Mouse (Mus musculus): ENCODE results near the gene Tex50. TPM values are rescaled to one million over a fixed set of nuclear protein-coding genes. Genes with fewer than 3 reads are reported as not detected.
"Not testable (repeated sequence)": the region's sequence is repeated elsewhere in the genome, so short reads cannot be mapped to it uniquely, and the experiment has no call there.

Gene Tex50
- total RNA-seq, 2 experiments from 2014 or later = not detected

DNA sequence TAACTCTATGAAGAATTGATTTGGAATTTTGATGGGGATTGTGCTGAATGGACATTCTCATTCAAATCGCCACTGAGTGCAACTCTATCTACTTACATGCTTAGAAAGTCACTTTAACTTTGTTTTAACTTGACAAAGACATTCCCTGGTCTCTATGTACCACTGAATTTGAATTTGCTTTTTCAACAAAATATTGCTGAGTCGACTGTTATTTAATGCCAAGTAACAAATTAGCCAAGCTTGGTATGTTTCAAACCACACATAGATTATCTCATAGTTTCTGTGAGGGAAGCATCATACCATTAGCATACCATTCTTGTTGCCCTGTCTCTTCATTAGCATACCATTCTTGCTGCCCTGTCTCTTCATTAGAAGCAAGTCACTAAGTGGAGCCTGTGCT, 11.2 kb downstream of the Tex50 start:
- Histone ChIP-seq H3K27ac (no peak overlapping the region), H3K4me3 (no peak overlapping the region)
- no peak for TF ChIP-seq CTCF (IDR thresholded peaks at IDR 0.05)
- intact Hi-C loops (cut with DNase I) = no loop called here
- DNase-seq = no peak

DNA sequence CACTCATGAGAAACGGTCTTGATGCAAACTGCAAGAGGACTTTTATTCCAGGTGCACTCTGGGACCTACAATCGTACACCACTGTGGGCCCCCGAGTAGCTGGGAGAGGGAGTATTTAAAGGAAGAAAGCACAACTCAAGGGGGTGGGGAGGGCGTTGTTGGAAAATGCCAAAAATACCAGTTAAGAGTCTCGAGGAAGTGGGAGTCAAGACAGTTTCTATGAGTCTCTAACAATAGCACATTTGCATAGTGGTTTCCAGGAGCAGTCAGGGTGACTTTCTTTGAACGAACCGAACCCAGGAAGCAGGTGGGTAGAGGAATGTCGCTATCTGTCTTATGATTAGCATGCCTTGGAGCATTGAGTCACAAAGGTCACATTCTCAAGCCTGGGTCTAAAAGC, 13.5 kb downstream of the Tex50 start:
- intact Hi-C loops (cut with DNase I); H3K4me3 ChIP-seq; H3K27ac ChIP-seq; DNase-seq: not testable (repeated sequence)

DNA sequence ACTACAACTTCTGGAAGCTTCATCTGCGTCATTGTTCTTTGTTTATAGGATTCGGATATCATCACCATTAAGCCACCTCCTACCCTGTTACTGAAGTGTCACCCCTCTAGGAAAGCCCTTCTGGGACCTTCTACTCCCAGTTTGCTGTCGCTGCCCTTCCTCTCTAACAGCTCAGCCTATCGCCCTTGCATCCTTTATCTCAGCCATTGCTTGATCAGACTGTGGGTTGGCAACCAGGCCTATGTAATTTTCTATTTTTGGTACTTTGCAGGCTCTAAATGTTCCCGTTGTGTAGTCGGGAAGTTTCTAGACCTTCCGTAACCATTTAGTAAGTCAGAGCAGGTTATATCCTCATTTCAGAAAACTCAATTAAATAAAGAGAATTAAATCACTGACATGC, 15.9 kb downstream of the Tex50 start:
- DNase-seq = no peak
- intact Hi-C loops (cut with DNase I) = no loop called here
- H3K4me3 ChIP-seq = no peak overlapping the region
- no peak for TF ChIP-seq CTCF (IDR thresholded peaks at IDR 0.05)
- H3K27ac ChIP-seq = no peak overlapping the region

DNA sequence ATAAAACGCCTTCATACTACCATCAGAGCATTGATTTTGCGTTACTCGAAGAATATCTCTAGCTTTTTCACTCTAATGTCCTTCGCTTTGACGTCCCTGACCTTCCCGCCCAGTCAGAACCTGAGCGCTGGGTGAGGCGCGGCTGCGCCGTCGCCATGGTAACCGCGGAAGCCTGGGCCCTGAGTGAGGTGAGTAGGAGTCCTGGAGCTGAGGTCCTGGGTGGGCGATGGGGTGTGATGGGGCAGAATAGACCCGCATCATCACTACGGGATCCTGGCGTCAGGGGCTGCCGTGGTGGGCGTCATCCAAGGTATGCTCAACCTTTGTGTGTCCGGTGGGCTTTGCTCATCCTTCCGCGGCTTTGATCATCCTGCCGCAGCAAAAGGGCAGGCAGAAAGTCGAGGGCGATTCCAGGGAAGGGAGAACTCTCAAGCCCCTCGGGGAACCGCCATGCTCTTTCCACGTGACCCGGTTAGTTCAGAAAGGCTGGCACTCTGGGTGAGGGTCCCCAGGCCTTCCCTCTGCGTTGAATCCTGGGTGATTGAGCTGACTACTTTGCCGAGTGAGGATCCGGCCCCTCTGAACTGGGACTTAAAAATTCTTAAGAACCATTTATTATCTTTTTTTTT, 16.5 kb downstream of the Tex50 start, which contains the start of gene Ankrd45:
Ankrd45 (plus strand) TSS at position 161 of the 629 bp plus-strand sequence.
- DNase-seq = no peak
- no peak within 1 kb of the TSS for H3K27ac ChIP-seq
- no peak for TF ChIP-seq CTCF (IDR thresholded peaks at IDR 0.05)
- intact Hi-C loops (cut with DNase I) = no loop called here
- no peak within 1 kb of the TSS for H3K4me3 ChIP-seq

DNA sequence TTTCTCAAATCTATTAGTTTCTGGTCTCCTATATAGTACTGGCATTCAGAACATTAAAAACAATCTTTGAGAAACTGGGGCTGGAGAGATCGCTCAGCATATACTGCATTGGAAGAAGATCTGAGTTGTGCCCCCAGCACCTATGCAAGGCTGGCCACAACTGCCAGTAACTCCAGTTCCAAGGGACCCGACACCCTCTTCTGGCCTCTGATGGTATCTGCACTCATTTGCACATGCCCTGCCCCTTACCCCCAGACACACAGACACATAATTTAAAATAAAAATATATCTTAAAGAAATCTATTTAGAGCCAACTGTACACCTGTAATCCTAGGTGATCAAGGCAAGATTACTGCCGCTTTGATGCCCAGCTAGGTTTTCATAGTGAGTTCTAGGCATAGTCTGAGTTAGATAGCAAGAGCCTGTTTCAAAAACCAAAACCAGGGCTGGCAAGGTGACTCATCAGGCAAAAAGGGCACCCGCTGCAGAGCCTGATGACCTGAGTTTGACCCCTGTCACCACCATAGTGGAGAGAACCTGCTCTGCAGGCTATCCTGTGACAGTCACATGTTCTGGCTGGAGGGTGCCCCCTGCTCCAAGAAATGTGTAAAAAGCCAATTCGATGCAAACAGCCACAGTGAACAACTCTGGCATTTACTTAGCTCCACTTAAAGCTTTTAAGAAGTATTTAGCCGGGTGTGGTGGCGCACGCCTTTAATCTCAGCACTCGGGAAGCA, 18.9 kb downstream of the Tex50 start:
- intact Hi-C loops (cut with DNase I) = no loop called here
- TF ChIP-seq CTCF (IDR thresholded peaks at IDR 0.05) = no peak
- H3K4me3 ChIP-seq = no peak overlapping the region
- H3K27ac ChIP-seq = no peak overlapping the region
- no peak for DNase-seq

DNA sequence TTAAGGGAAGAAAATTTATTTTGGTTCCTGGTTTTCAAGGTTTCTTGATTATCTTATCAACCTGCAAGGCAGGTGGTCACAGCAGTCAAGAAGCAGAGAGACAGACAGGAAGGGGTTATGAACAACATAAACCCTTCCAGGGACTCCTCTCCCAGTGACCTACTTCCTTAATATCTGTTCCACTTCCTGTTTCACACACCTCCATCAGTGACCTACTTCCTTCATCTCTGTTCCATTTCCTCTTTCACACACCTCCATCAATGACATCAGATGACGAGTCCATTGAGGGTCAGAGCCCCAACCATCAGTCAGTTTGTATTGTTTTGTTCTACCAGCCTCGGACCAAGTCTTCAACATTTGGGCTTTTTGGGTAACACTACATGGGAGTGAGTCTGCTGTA, 19.6 kb downstream of the Tex50 start:
- Histone ChIP-seq H3K27ac (no peak overlapping the region), H3K4me3 (no peak overlapping the region)
- no peak for DNase-seq
- no peak for TF ChIP-seq CTCF (IDR thresholded peaks at IDR 0.05)
- intact Hi-C loops (cut with DNase I) = no loop called here

DNA sequence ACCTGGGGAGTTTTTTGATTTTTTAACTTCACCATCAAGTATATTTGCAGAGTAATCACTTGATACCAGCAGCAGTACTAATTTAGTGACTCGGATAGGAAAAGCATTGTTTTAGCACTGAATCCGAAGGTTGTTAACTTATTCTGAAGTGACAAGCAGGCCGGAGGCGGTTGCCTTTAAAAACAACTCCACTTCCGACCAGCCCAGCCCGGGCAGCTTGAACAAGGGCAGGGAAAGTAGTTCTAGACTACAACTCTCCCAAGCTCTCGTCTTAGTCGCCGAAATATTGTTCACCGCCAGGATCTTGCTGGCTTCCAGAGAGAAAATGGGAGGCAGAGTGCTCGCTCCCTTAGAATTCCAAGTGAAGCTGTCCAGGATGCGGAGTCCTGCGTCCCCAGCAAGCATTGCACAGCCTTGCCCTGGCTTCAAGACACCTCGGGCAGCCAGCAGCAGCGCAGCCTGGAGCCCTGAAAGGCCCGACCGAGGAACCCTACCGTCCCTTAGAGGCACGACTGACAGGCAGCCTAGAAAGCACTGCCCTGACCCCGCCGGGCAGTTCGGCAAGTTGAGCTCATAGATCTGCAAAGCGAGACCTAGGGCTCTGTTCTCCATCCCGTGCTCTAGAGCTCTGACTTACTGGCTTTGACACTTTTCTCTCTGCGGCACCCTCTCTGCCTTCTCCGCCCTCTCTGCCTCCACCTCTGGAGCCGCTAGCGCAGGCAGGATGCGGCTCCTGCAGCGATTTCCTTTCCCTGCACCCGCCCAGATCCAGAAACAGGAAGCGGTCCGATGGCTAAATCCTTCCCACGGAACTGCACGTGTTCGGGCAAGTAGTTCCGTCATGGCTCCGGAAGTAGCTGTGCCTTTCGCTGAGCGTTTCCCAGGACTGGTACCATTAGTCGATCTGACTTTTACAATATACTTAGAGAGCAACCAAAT, 28.1 kb downstream of the Tex50 start, which contains the start of gene Klhl20:
Klhl20 (minus strand) TSS at position 786 of the 939 bp plus-strand sequence.
- peak; percentile 94 for DNase-seq
- Histone ChIP-seq H3K4me3 (peak within 1 kb of the TSS; percentile 98), H3K27ac (peak within 1 kb of the TSS; percentile 85)
- intact Hi-C loops (cut with DNase I) = loop anchor here (5.0 kb wide), 1 partner anchor 66 kb away; no protein-coding TSS in a partner anchor
- TF ChIP-seq CTCF (IDR thresholded peaks at IDR 0.05) = no peak; the same call in 1 of the 2 replicates

DNA sequence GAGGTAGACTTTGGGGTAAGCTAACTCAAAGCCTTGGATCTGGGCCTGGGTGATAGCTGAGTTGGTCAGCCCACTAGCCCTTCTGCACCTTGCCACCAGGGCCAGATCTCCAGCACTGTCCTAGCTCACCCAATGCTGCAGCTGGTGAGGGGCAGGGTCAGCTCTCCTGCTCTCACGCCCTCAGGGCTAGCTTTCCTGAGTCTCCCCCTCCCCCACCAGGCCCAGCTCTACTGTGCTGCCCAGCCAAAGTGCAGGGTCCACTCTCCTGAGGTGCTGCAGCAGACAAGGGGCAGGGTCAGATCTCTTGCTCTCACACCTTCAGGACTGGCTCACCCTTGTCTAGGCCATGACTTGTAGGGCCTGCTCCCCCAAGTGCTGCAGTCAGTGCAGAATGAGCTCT, 32.7 kb downstream of the Tex50 start:
- DNase-seq = no peak
- no peak overlapping the region for H3K4me3 ChIP-seq
- no peak for TF ChIP-seq CTCF (IDR thresholded peaks at IDR 0.05)
- intact Hi-C loops (cut with DNase I) = no loop called here
- no peak overlapping the region for H3K27ac ChIP-seq

DNA sequence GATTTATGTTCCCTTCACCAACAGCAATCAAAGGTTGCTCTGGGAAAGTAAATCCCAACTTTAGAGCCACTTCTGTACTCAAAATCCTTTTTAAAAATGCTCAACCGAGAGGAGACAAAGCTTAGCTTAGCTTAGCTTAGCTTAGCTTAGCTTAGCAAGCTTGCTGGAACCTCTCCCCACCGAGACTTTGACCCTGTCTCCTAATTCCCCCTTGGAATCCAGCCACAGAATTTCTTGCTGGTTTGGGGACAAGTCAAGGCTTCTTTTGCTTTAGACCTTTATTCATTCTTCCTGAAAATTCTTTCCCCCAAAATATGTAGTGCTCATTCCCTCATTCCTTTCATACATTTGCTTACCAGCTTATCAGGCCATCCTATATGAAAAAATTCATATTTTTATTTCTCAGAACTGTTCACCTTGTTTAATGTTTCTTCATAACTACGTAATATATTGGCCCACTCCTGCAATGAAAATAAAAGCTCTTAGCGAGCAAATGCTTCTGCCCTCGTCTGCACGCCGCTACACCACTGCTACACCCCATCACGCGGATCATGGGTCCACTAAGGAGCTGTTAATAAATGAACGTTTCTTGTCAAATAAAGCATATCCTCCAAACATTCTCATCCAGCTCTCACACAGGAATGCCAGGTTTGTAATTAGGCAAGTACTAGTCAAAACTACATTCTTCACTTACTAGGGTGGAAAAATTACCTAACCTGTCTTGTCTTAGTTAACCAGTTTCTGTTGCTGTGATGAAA, 36.3 kb downstream of the Tex50 start:
- no peak for DNase-seq
- intact Hi-C loops (cut with DNase I) = no loop called here
- no peak for TF ChIP-seq CTCF (IDR thresholded peaks at IDR 0.05)
- Histone ChIP-seq H3K4me3 (no peak overlapping the region), H3K27ac (no peak overlapping the region)

DNA sequence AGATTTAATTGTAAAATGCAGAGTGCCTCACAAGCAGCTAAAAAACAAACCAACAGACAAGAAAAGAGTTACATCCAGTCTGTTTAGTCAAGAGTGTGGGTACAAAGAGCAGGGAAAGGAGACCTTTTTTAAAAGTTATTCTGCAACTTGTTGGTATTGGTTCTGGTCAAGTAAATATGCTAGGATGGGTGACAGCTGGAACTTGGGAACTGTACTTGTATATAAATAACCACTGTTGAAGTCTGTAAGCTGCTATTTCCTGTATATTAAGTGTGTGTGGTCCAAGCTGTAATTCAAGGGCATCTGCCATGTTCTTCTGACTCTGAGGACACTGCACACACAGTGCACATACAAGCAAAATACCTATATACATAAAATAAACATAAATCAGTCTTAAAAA, 44.5 kb downstream of the Tex50 start:
- no peak overlapping the region for H3K4me3 ChIP-seq
- DNase-seq = no peak
- no peak for TF ChIP-seq CTCF (IDR thresholded peaks at IDR 0.05)
- no peak overlapping the region for H3K27ac ChIP-seq
- intact Hi-C loops (cut with DNase I) = no loop called here

DNA sequence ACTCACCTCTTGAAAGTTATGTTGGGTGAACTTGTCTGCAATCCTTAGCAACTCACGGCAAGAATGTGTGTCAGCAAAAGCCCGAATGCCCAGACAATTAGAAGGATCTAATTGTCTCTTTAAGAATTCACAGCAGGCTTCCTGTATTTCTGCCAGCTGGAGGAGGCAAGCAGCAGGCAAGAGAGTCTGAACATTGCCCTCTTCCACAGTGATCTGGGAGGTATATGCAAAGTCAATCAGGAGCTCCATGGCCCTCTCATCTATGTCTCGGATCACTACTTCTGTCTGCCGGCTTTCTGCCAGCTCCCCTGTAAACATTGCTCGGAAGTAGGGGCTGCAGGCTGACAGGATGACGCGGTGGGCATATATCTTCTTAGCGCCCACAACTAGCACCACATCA, 49.9 kb downstream of the Tex50 start:
- intact Hi-C loops (cut with DNase I) = no loop called here
- TF ChIP-seq CTCF (IDR thresholded peaks at IDR 0.05) = no peak
- no peak for DNase-seq
- no peak overlapping the region for H3K4me3 ChIP-seq
- H3K27ac ChIP-seq = no peak overlapping the region

Other genes with a start within 250 kb of the Tex50 start
- gene Serpinc1, start 180.7 kb downstream of the Tex50 start, total RNA-seq (2021) = under 1 TPM in 1 of 2 experiments, not detected in 1; 0.64 TPM
- gene Zbtb37, start 124.5 kb downstream of the Tex50 start, total RNA-seq (2021) = 1 to 10 TPM; 6.2 to 6.6 TPM
- gene Dars2, start 88.7 kb downstream of the Tex50 start, total RNA-seq (2021) = 10 to 100 TPM in 1 of 2 experiments, 1 to 10 TPM in 1; 7.6 to 15.5 TPM
- gene Cenpl, start 88.6 kb downstream of the Tex50 start, total RNA-seq (2021) = under 1 TPM; 0.41 to 0.50 TPM
- 1 to 10 TPM; 7.2 to 8.2 TPM for gene Klhl20, start 27.8 kb downstream of the Tex50 start, total RNA-seq (2021)
- gene Ankrd45, start 16.6 kb downstream of the Tex50 start, total RNA-seq (2021) = not detected
- gene Prdx6, start 91.9 kb upstream of the Tex50 start, total RNA-seq (2021) = 100 to 1,000 TPM; 104 to 168 TPM
- not detected for gene Tnfsf4, start 236.1 kb upstream of the Tex50 start, total RNA-seq (2021)

Measured in gastrocnemius, adult 2 months (tissue).